Mouse (Mus musculus) lung, adult 2 months (tissue): ENCODE results near the gene Ccpg1os.

Experiments
- CTCF ChIP-seq: fragments of 200-500 bp; IDR thresholded peaks from 2 replicates; pipeline ENCODE4 v1.5.1; 2011; ENCODE audit warnings: mild to moderate bottlenecking, low read length, control low read depth; ENCODE audit not compliant: insufficient read depth
- POLR2A ChIP-seq: fragments of 200-500 bp; IDR thresholded peaks from 2 replicates; pipeline ENCODE4 v1.6.1; 2011; ENCODE audit warnings: low read depth, mild to moderate bottlenecking, control low read depth, low read length, borderline replicate concordance; ENCODE audit errors: extremely low read depth

DNA sequence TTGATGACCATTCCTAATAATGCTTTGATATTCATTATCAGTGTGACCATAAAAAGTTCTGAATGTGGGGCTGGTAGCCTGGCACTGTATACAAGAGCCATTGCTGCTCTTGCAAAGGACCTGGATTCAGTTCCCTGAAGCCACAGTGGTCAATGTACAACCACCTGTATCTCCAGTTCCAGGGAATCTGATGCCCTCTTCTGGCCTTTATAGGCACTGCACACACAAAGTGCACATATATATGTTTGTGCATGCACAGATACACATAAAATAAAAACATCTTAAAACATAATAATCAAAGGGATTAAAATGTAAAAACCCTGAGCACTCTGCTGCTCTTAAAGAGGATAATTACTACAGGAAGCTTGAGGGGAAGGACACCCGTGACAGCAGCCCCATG lies 38.2 kb downstream of the Ccpg1os start:
- no peak for TF ChIP-seq POLR2A
- no peak for TF ChIP-seq CTCF
